In genomic region chr1:127441736-127442135, GRCm38 (mm10) we compare ENCODE assay signal across 16 mouse cellular contexts.
A peak's percentile ranks its signal among the peaks of the same experiment; 100 is the strongest.
DNase-seq lines count a peak whose midpoint lies in the region.
"Had no signal": no experiment of that assay in that cellular context is flagged by ENCODE, and none has a peak within 500 bp of the region (broad histone marks: within the 10 kb centered on the region; RNA-seq: fewer than 3 reads in every experiment).

No protein-coding gene starts in this region.

- peak; percentile 82 for DNase-seq in heart, adult 11 months
- DNase-seq in heart, adult 18-20 months = no peak
- DNase-seq in lung, postnatal 36 days = peak; percentile 24
- DNase-seq in lung, postnatal 25 days (ENCODE audit: low spot score) = no peak
- DNase-seq in embryonic facial prominence, embryonic 10.5 days (ENCODE audit: low spot score) = no peak
- peak; percentile 25 for DNase-seq in naive thymus-derived CD4-positive, alpha-beta T cell, adult 2 months (ENCODE audit: low read depth)
- DNase-seq in thymus, postnatal 36 days = no peak
- no peak for DNase-seq in left cerebral cortex, adult 11 months (ENCODE audit: low spot score)
- DNase-seq: cerebellum, postnatal 25 days; lung, postnatal 4 days; thymus, adult 18-20 months had no signal

- H3K9me3 ChIP-seq in embryonic facial prominence, embryonic 10.5 days = no peaks in the 10 kb centered on the region
- H3K9me3 ChIP-seq: limb, embryonic 13.5 days had no signal

- no peaks in the 10 kb centered on the region for H3K27me3 ChIP-seq in embryonic facial prominence, embryonic 10.5 days (replicated peaks; ENCODE audit: low read depth, poor library complexity, severe bottlenecking)
- H3K27me3 ChIP-seq: limb, embryonic 13.5 days had no signal

- H3K4me1 ChIP-seq in embryonic facial prominence, embryonic 10.5 days = peaks cover 62% of the 10 kb centered on the region

- H3K36me3 ChIP-seq in embryonic facial prominence, embryonic 10.5 days (replicated peaks) = peaks cover 6% of the 10 kb centered on the region

- WGBS in embryonic facial prominence, embryonic 10.5 days = 67% methylated on average over 3 of the region's 3 CpGs

- peak overlapping the region; percentile 78 for H3K27ac ChIP-seq in embryonic facial prominence, embryonic 10.5 days (replicated peaks)
- H3K27ac ChIP-seq: hindbrain, embryonic 14.5 days; liver, embryonic 14.5 days had no signal

- H3K4me3 ChIP-seq in embryonic facial prominence, embryonic 10.5 days = no peak overlapping the region
- H3K4me3 ChIP-seq: erythroblast, embryonic 14.5 days; limb, embryonic 13.5 days; myocyte had no signal

Comparison
In these comparisons a context has a peak if more than half of its experiments do, and no peak if none do; other contexts are left out.
1. DNase-seq: peak in heart, adult 11 months (single experiment), lung, postnatal 36 days (single experiment) and naive thymus-derived CD4-positive, alpha-beta T cell, adult 2 months (single experiment); none in heart, adult 18-20 months (0 of 2), lung, postnatal 25 days (single experiment), embryonic facial prominence, embryonic 10.5 days (single experiment), thymus, postnatal 36 days (0 of 2) and left cerebral cortex, adult 11 months (single experiment).